Mouse (Mus musculus): ENCODE measurements around the gene Casp4. TPM values are rescaled to one million over a fixed set of nuclear protein-coding genes. Genes with fewer than 3 reads are reported as not detected.

Casp4 gene
- total and polyA plus RNA-seq, 3 experiments, result 1.7 to 3.1 (median 2.0) TPM

DNA sequence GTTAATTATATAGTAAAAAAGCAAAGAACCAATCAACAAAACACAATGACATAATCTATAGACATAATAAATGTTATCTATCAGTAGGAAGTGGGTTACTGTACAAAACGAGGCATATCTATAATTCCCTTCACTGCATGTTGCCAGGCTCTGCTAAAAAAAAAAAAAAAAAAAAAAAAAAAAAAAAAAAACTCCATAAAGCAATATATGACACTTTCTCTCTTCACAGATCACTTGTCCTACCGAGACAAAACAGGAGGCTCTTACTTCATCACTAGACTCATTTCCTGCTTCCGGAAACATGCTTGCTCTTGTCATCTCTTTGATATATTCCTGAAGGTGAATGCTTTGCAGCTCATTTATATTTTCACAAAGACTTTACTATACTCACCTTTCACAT is 19.6 kb downstream of the Casp4 start:
- Histone ChIP-seq H3K4me1 (ENCODE audit: control insufficient read depth, insufficient read depth, low read length) (no peaks in the 10 kb centered on the region), H3K9ac (ENCODE audit: low read depth, low read length) (no peak overlapping the region), H3K27me3 (ENCODE audit: control insufficient read depth, insufficient read depth, low read length) (no peaks in the 10 kb centered on the region), H3K79me2 (replicated peaks; ENCODE audit: control insufficient read depth, insufficient read depth, low read length) (no peaks in the 10 kb centered on the region), H3K27ac (no peak overlapping the region), H3K36me3 (ENCODE audit: control insufficient read depth, insufficient read depth, low read length) (no peaks in the 10 kb centered on the region; the same call in 1 of the 2 replicates), H3K4me3 (no peak overlapping the region)
- TF ChIP-seq POLR2A (IDR thresholded peaks at IDR 0.05; ENCODE audit: insufficient read depth, low read depth, low read length), result no peak
- TF ChIP-seq CTCF (IDR thresholded peaks at IDR 0.05), result no peak
- TF ChIP-seq EP300 (IDR thresholded peaks at IDR 0.05; ENCODE audit: insufficient read depth, low read depth, low read length), result no peak
- intact Hi-C loops (cut with DNase I), result no loop called here
- DNase-seq, result no peak
- 34% methylated on average over 3 of the region's 3 CpGs for WGBS

DNA sequence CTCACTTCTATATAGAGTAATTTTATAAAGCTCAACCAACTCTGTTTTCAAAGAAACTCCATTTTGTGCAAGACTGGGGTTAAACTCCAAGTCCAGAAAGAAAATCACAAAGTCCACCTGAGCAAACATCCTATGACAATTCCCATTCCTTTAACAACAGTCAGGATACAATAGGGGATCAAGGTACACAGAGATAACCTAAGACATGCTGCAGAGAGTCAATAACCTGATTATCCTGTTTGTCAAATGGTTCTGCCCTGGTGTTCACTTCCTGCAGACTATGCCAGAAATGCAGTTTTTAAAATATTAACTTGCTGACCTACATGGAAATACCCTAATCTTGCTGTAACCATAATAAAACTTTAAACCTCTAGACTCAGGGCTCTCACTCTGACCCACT is 23.8 kb downstream of the Casp4 start:
- TF ChIP-seq POLR2A (IDR thresholded peaks at IDR 0.05; ENCODE audit: insufficient read depth, low read depth, low read length) (no peak), EP300 (IDR thresholded peaks at IDR 0.05; ENCODE audit: insufficient read depth, low read depth, low read length) (no peak), CTCF (IDR thresholded peaks at IDR 0.05) (no peak)
- intact Hi-C loops (cut with DNase I), result no loop called here
- H3K9ac ChIP-seq (ENCODE audit: low read depth, low read length), result no peak overlapping the region
- no peaks in the 10 kb centered on the region for H3K79me2 ChIP-seq (replicated peaks; ENCODE audit: control insufficient read depth, insufficient read depth, low read length)
- no peaks in the 10 kb centered on the region for H3K27me3 ChIP-seq (ENCODE audit: control insufficient read depth, insufficient read depth, low read length)
- no peak overlapping the region for H3K27ac ChIP-seq
- DNase-seq, result no peak
- no peak overlapping the region for H3K4me3 ChIP-seq
- H3K36me3 ChIP-seq (ENCODE audit: control insufficient read depth, insufficient read depth, low read length), result no peaks in the 10 kb centered on the region; the same call in 1 of the 2 replicates
- no peaks in the 10 kb centered on the region for H3K4me1 ChIP-seq (ENCODE audit: control insufficient read depth, insufficient read depth, low read length)

DNA sequence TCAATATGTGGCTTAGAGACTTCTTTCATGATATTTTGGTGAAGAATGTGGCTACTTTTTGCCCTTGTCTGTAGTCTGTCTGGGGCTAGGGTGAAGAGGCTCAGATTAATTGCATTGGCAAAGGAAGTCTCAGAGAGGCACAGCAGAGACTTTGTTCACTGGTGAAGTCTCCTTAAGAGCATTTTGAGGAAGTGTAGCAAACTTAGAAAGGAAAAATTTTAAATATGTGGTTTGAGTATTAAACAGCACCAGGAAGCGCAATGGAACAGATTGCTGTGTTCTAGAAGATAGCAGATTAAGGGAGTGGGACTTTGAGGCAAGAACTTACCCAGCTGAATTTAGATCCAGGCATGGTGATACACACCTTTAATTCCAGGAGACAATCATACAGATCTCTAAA is 24.8 kb downstream of the Casp4 start:
- Histone ChIP-seq H3K36me3 (ENCODE audit: control insufficient read depth, insufficient read depth, low read length) (no peaks in the 10 kb centered on the region; the same call in 1 of the 2 replicates), H3K79me2 (replicated peaks; ENCODE audit: control insufficient read depth, insufficient read depth, low read length) (no peaks in the 10 kb centered on the region), H3K4me1 (ENCODE audit: control insufficient read depth, insufficient read depth, low read length) (no peaks in the 10 kb centered on the region), H3K4me3 (no peak overlapping the region), H3K9ac (ENCODE audit: low read depth, low read length) (no peak overlapping the region), H3K27ac (no peak overlapping the region), H3K27me3 (ENCODE audit: control insufficient read depth, insufficient read depth, low read length) (no peaks in the 10 kb centered on the region)
- no peak for TF ChIP-seq CTCF (IDR thresholded peaks at IDR 0.05)
- no peak for TF ChIP-seq EP300 (IDR thresholded peaks at IDR 0.05; ENCODE audit: insufficient read depth, low read depth, low read length)
- TF ChIP-seq POLR2A (IDR thresholded peaks at IDR 0.05; ENCODE audit: insufficient read depth, low read depth, low read length), result no peak
- 74% methylated on average over 1 of the region's 1 CpGs for WGBS
- intact Hi-C loops (cut with DNase I), result no loop called here
- DNase-seq, result no peak

DNA sequence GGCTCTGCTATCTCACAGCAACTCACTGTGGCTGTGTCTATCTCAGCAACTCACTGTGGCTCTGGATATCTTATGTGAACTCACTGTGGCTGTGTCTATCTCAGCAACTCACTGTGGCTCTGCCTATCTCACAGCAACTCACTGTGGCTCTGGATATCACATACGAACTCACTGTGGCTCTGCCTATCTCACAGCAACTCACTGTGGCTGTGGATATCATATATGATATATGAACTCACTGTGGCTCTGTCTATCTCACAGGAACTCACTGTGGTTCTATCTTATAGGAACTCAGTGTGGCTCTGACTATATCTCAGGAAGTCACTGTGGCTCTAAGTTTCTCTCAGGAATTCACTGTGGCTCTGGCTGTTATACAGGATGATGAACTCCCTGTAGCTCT is 34.5 kb downstream of the Casp4 start:
- DNase-seq, result no peak
- Histone ChIP-seq H3K4me3 (no peak overlapping the region), H3K4me1 (ENCODE audit: control insufficient read depth, insufficient read depth, low read length) (peaks cover 3% of the 10 kb centered on the region)

DNA sequence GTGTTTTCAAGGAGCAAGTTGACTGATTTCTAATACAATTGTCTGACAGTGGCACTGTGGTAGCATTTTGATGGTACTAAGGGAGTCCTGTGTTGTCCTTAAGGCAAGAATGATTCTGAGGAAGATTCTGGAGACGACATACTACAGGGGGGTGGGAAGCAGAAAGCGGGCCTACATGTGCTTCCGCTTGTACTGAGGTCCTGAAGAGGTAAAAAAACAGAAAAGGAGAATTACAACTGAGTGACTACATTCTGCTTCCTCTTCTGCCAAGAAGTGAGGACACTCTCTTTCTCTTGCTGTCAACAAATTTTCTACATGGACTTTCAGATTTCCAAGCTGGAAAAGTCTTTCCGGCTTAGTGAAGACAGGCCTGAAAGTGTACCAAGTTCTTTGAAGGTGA is 35.5 kb downstream of the Casp4 start:
- Histone ChIP-seq H3K4me3 (no peak overlapping the region), H3K4me1 (ENCODE audit: control insufficient read depth, insufficient read depth, low read length) (peaks cover 3% of the 10 kb centered on the region), H3K27ac (no peak overlapping the region; the same call in 1 of the 2 replicates), H3K79me2 (replicated peaks; ENCODE audit: control insufficient read depth, insufficient read depth, low read length) (no peaks in the 10 kb centered on the region), H3K27me3 (ENCODE audit: control insufficient read depth, insufficient read depth, low read length) (no peaks in the 10 kb centered on the region), H3K9ac (ENCODE audit: low read depth, low read length) (no peak overlapping the region), H3K36me3 (ENCODE audit: control insufficient read depth, insufficient read depth, low read length) (no peaks in the 10 kb centered on the region; the same call in none of the 2 replicates)
- intact Hi-C loops (cut with DNase I), result loop anchor here (2.0 kb wide), 1 partner anchor 35 kb away; the partner anchor contains the start of gene Casp4
- WGBS, result 59% methylated on average over 4 of the region's 4 CpGs
- TF ChIP-seq CTCF (IDR thresholded peaks at IDR 0.05) (no peak), POLR2A (IDR thresholded peaks at IDR 0.05; ENCODE audit: insufficient read depth, low read depth, low read length) (no peak), EP300 (IDR thresholded peaks at IDR 0.05; ENCODE audit: insufficient read depth, low read depth, low read length) (no peak)
- DNase-seq, result no peak

More for the DNA sequence above, 34.5 kb downstream of the Casp4 start:
- H3K36me3 ChIP-seq (ENCODE audit: control insufficient read depth, insufficient read depth, low read length), result no peaks in the 10 kb centered on the region; the same call in none of the 2 replicates
- no peak overlapping the region for H3K27ac ChIP-seq
- no peaks in the 10 kb centered on the region for H3K27me3 ChIP-seq (ENCODE audit: control insufficient read depth, insufficient read depth, low read length)
- TF ChIP-seq CTCF (IDR thresholded peaks at IDR 0.05) (no peak), EP300 (IDR thresholded peaks at IDR 0.05; ENCODE audit: insufficient read depth, low read depth, low read length) (no peak), POLR2A (IDR thresholded peaks at IDR 0.05; ENCODE audit: insufficient read depth, low read depth, low read length) (no peak)
- H3K9ac ChIP-seq (ENCODE audit: low read depth, low read length), result no peak overlapping the region
- intact Hi-C loops (cut with DNase I), result no loop called here
- whole genome bisulfite sequencing, result 39% methylated on average over 1 of the region's 1 CpGs
- no peaks in the 10 kb centered on the region for H3K79me2 ChIP-seq (replicated peaks; ENCODE audit: control insufficient read depth, insufficient read depth, low read length)

- H3K9ac ChIP-seq (ENCODE audit: low read depth, low read length), result peak within 1 kb of the TSS; percentile 68
- peak within 1 kb of the TSS; percentile 84 for H3K27ac ChIP-seq
- WGBS, result 30% methylated on average over 4 of the region's 4 CpGs
- H3K4me1 ChIP-seq (ENCODE audit: control insufficient read depth, insufficient read depth, low read length), result peaks cover 3% of the 10 kb centered on the region
- H3K79me2 ChIP-seq (replicated peaks; ENCODE audit: control insufficient read depth, insufficient read depth, low read length), result no peaks in the 10 kb centered on the region
- H3K36me3 ChIP-seq (ENCODE audit: control insufficient read depth, insufficient read depth, low read length), result no peaks in the 10 kb centered on the region; the same call in none of the 2 replicates
- H3K27me3 ChIP-seq (ENCODE audit: control insufficient read depth, insufficient read depth, low read length), result no peaks in the 10 kb centered on the region
- H3K4me3 ChIP-seq, result peak within 1 kb of the TSS; percentile 42
- TF ChIP-seq EP300 (IDR thresholded peaks at IDR 0.05; ENCODE audit: insufficient read depth, low read depth, low read length) (no peak), POLR2A (IDR thresholded peaks at IDR 0.05; ENCODE audit: insufficient read depth, low read depth, low read length) (peak; percentile 47; the same call in 1 of the 2 replicates), CTCF (IDR thresholded peaks at IDR 0.05) (no peak)
- intact Hi-C loops (cut with DNase I), result loop anchor here (2.0 kb wide), 1 partner anchor 37 kb away; the partner anchor contains the start of gene Casp4
- peak; percentile 36 to 45 for DNase-seq
Measured at GRCm38 (mm10) chr9:5345291-5345898, 36.8 kb downstream of the Casp4 start, which contains the start of gene Casp12. Gene Casp12, plus strand, starts transcription at chr9:5345430.
